Mouse (Mus musculus): ENCODE data around the gene Camsap1.

The Camsap1 gene

GRCm38 (mm10) chr2:25983159-25983907 is at the start of gene Camsap1:
TSS of gene Camsap1 (minus strand) at chr2:25983282.
- in situ Hi-C loops (cut with MboI; ENCODE audit: unreplicated experiment in 2 of 2) = loop anchor here in 1 of 2 experiments (5.0 kb wide), 1 partner anchor 34 kb away; no protein-coding TSS in a partner anchor

- in situ Hi-C loops (cut with MboI; ENCODE audit: unreplicated experiment in 2 of 2) = loop anchor here in 1 of 2 experiments (25.0 kb wide), 1 partner anchor 532 kb away; no protein-coding TSS in a partner anchor
These were observed 47.2 kb upstream of the Camsap1 start for GRCm38 (mm10) chr2:26030288-26030687.

- in situ Hi-C loops (cut with MboI; ENCODE audit: unreplicated experiment in 2 of 2) = loop anchor here (5.0 to 25.0 kb wide), 5 partner anchors 87 to 538 kb away; partner anchors contain the start of gene Sohlh1 (in 1 of the 2)
These were observed 41.3 kb upstream of the Camsap1 start for GRCm38 (mm10) chr2:26024138-26025075.

GRCm38 (mm10) chr2:26022626-26023025 is 39.5 kb upstream of the Camsap1 start:
- in situ Hi-C loops (cut with MboI; ENCODE audit: unreplicated experiment in 2 of 2) = loop anchor here (5.0 to 10.0 kb wide), 4 partner anchors 85 to 178 kb away; partner anchors contain the start of gene Sohlh1 (in 1 of the 2)

- in situ Hi-C loops (cut with MboI; ENCODE audit: unreplicated experiment in 2 of 2) = loop anchor here (5.0 to 10.0 kb wide), 4 partner anchors 85 to 177 kb away; partner anchors contain the start of gene Sohlh1 (in 1 of the 2)
These were observed 39.1 kb upstream of the Camsap1 start for GRCm38 (mm10) chr2:26022258-26022565.

GRCm38 (mm10) chr2:26021561-26022257 is 38.6 kb upstream of the Camsap1 start, which contains the start of gene Ubac1:
TSS of gene Ubac1 (minus strand) at chr2:26021747.
- in situ Hi-C loops (cut with MboI; ENCODE audit: unreplicated experiment in 2 of 2) = loop anchor here (5.0 to 10.0 kb wide), 4 partner anchors 84 to 177 kb away; partner anchors contain the start of gene Sohlh1 (in 1 of the 2)

GRCm38 (mm10) chr2:26020714-26021560 is 37.9 kb upstream of the Camsap1 start:
- in situ Hi-C loops (cut with MboI; ENCODE audit: unreplicated experiment in 2 of 2) = loop anchor here (5.0 to 10.0 kb wide), 4 partner anchors 84 to 176 kb away; partner anchors contain the start of gene Sohlh1 (in 1 of the 2)

- in situ Hi-C loops (cut with MboI; ENCODE audit: unreplicated experiment in 2 of 2) = loop anchor here (5.0 to 10.0 kb wide), 5 partner anchors 38 to 175 kb away; partner anchors contain the start of genes Camsap1 (in 1 of the 2) and Sohlh1 (in 1 of the 2)
These were observed 36.8 kb upstream of the Camsap1 start for GRCm38 (mm10) chr2:26019923-26020322.

GRCm38 (mm10) chr2:26017326-26017725 is 34.2 kb upstream of the Camsap1 start:
- in situ Hi-C loops (cut with MboI; ENCODE audit: unreplicated experiment in 2 of 2) = loop anchor here in 1 of 2 experiments (5.0 kb wide), 1 partner anchor 35 kb away; the partner anchor contains the start of gene Camsap1

GRCm38 (mm10) chr2:26013674-26014073 is 30.6 kb upstream of the Camsap1 start:
- in situ Hi-C loops (cut with MboI; ENCODE audit: unreplicated experiment in 2 of 2) = no loop called here

- in situ Hi-C loops (cut with MboI; ENCODE audit: unreplicated experiment in 2 of 2) = no loop called here
These were observed 28.3 kb upstream of the Camsap1 start for GRCm38 (mm10) chr2:26011420-26011819.

- in situ Hi-C loops (cut with MboI; ENCODE audit: unreplicated experiment in 2 of 2) = no loop called here
These were observed 18.9 kb upstream of the Camsap1 start for GRCm38 (mm10) chr2:26002001-26002400.

GRCm38 (mm10) chr2:26001136-26001535 is 18.1 kb upstream of the Camsap1 start:
- in situ Hi-C loops (cut with MboI; ENCODE audit: unreplicated experiment in 2 of 2) = no loop called here

GRCm38 (mm10) chr2:25997716-25998115 is 14.6 kb upstream of the Camsap1 start:
- in situ Hi-C loops (cut with MboI; ENCODE audit: unreplicated experiment in 2 of 2) = no loop called here

- in situ Hi-C loops (cut with MboI; ENCODE audit: unreplicated experiment in 2 of 2) = no loop called here
These were observed 11.7 kb upstream of the Camsap1 start for GRCm38 (mm10) chr2:25994791-25995190.

GRCm38 (mm10) chr2:25992285-25992684 is 9.2 kb upstream of the Camsap1 start:
- in situ Hi-C loops (cut with MboI; ENCODE audit: unreplicated experiment in 2 of 2) = no loop called here

GRCm38 (mm10) chr2:25989651-25990050 is 6.6 kb upstream of the Camsap1 start:
- in situ Hi-C loops (cut with MboI; ENCODE audit: unreplicated experiment in 2 of 2) = no loop called here

- in situ Hi-C loops (cut with MboI; ENCODE audit: unreplicated experiment in 2 of 2) = no loop called here
These were observed 4.7 kb upstream of the Camsap1 start for GRCm38 (mm10) chr2:25987817-25988216.

- in situ Hi-C loops (cut with MboI; ENCODE audit: unreplicated experiment in 2 of 2) = no loop called here
These were observed 3.5 kb upstream of the Camsap1 start for GRCm38 (mm10) chr2:25986601-25987000.
